Mouse (Mus musculus): ENCODE measurements around the gene Kif27.

Kif27 gene

DNA sequence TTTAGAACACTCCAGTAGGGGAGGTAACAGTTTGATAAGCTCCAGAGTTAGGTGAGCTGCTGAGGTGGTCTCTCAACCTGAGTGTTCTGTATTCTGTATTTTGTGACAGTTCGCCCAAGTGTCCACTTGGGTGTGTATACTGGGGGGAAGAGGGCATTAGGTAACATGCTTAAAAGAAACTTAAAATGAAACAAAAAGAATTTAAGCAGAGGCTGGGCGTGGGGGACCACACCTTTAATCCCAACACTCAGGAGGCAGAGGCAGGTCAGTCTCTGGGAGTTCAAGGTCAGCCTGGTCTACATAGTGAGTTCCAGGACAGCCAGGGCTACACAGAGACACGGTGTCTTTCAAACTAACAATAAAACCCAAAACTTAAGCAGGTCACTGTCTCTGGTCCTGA, 78.4 kb downstream of the Kif27 start:
- DNase-seq (ENCODE audit: low spot score in 2 of 2): no peak

DNA sequence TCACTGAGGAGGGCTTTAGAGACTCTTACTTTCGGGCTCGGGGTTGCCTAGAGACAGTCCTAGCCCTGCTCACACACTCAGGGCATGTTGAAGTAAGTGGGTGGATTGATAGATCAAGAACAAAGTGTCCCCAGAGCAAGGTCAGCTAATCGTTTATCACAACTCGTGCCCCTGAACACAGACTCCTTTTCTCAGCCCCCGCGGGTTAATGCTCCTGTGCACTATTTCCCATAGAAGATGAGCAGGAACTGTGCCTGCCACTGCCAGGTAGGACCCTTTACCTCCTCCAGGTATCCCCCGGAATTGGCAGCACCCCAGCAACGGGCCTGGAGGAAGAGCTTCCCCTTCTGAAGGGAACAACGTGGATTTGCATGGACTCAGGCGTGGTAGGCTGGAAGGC, 82.7 kb downstream of the Kif27 start:
- DNase-seq (ENCODE audit: low spot score in 2 of 2): no peak

DNA sequence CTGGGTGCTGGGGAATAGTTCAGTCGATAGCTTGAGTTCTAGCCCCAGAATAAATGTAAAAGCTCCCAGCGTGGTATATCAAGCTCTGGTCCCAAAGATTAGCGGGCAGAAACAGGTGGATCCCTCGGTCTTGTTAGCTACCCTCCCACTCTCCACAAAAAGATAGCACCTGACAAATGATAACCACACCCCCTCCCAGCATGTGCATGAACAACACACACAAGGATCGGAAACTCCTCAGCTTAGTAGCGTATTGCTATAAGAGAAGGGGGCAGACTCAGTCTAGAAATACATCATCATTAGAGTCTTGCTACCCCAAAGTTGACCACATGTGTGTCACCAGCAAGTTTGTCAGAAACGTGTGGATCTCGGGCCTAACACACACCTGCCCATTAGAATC, 83.3 kb downstream of the Kif27 start, which contains the start of gene Gkap1:
TSS of gene Gkap1 (minus strand) at position 101 of the 400 bp plus-strand sequence.
- DNase-seq (ENCODE audit: low spot score in 2 of 2): no peak

DNA sequence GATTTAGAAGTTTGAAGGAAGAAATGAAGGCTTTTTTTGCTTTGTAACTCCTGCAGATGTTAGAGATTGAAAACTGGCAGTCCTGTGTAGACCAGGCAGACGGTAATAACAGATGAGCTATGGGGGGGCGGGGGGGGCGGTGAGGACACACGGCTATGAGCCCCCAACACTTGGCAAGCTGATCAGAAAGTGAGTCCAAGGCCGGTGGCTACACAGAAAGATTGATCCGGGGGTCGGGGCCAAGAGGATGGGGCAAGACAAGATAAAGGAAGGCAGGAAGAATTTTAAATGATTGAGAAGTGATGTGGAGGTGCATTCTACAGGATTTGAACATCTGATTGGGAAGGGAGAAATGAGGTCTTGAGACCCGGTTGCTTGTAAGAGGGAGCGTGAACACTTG, 83.8 kb downstream of the Kif27 start:
- no peak for DNase-seq (ENCODE audit: low spot score in 2 of 2)

DNA sequence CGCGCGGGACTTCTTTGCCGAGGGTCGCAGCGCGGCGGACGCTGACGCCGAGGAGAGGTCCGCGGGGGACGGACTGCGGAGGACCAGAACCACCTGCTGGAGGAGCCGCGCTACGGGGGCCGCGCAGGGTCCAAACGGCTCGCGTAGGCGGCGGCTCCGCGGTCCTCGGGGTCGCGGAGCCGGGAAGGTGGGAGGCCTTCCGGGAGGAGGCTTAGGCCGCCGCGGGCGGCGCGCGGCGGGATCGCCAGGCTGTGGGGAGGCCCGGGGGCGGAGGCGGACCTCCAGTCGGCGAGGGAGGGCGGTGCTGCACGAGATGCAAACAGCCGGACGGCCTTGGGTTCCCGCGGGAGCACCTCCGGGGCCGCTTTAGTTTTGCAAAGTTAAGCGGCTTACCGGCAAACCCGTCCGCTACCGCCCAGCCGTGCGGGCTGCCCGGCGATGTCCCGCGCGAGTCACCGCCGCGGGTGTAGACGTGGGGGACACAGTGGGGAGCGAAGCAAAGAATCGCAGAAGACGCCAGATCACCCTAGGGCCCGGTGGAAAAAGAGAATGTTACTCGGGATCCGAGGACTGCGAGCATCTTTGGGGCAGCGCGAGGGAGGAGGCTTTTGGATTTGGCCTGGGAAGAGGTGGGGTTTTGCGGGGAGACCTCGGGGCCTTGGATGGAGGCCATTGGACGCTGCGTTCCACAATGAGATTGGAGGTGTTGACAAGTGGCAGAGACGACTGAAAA, 84.5 kb downstream of the Kif27 start:
- DNase-seq (ENCODE audit: low spot score in 2 of 2): peak; percentile 26 to 51

DNA sequence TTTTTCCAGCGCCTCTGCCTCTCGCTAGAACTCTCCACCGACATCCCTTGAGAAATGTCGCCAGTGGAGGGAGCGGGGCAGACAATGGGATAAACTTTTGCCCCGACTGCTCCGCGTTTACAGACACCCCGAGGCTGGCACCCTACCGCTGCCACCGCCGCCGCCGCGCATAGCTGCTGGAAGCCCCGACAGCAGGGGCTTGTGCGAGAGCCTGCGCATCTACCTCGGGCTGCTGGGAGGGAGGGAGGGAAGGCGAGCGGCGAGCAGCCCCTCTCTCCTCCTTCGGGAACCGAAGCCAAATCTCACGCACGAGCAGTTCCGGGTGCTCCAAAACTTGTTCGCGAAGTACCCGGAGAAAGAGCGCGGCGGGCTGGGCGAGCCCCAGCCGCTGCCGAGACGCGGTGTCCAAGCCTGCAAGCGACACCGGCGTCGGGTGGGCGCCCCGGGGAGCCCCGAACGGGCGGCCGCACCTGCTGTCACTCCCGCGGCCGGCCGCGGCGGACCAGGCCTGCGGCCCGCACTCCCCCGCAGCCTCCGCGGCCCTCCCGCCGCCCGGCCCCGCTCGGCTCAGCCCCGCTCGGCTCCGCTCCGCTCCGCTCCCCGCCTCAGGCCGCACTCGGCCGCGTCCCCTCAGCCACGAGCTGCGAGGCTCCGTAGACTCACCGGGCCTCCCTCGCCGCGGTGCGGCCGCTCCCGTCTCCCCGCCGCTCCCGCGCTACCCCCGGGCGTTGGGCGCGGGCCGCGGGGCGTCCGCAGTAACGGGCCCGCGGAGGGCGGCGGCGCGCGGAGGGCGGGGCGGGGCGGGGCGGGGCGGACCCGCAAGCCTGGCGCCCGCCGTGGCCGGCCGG, 85.3 kb downstream of the Kif27 start:
- DNase-seq (ENCODE audit: low spot score in 2 of 2): peak; percentile 11 to 33

DNA sequence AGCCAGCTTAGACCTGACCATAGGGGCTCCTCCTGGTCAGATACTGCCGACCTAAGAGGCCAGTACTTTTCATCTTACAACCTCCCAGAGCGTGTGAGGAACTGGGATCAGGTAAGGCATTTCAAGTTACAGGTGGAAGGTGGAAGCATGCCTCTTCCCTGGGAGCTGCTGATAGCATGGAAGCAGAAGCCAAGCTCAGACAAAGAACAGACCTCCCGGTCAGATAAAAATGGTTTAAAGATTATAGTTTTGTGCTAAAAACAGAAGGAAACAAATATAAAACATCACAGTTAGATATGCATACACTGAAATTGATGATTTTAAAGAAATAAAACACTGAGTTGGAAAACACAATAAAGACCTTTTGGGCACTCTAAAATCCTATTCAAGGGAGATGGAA, 92.1 kb downstream of the Kif27 start:
- no peak for DNase-seq (ENCODE audit: low spot score in 2 of 2)

DNA sequence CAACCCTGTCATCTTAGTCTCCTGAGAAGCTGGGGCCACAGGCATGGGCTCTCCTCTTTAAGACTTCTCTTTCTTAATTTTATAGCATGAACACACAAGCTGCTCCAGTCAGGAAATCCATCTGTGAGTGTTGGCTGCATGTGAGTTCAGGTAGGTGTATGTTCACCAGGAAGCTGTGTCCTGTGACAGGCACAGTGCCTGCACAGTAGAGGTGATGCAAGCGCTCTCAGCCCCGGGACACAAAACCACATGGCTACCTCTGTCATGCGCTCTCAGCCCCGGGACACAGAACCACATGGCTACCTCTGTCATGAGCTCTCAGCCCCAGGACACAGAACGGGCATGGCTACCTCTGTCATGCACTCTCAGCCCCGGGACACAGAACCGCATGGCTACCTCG, 95.4 kb downstream of the Kif27 start:
- DNase-seq (ENCODE audit: low spot score in 2 of 2): no peak

DNA sequence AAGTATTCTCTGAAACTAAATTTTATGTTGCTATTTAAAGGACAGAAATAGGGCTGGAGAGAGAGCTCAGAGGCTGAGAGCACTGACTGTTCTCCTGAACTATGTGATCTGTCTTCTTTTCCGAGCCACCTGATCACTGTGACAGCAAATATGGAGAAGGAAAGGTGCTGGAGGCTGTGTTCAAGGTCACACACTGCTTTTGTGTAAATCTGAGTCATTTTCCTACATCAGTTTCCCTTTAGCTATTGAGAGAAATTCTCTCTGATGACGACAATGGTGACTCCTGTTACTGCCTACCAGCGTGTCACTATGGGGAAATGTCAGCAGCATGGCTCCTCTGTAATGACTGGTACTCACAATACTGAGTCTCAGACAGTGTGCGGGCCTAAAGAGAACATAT, 97.2 kb downstream of the Kif27 start:
- no peak for DNase-seq (ENCODE audit: low spot score in 2 of 2)

DNA sequence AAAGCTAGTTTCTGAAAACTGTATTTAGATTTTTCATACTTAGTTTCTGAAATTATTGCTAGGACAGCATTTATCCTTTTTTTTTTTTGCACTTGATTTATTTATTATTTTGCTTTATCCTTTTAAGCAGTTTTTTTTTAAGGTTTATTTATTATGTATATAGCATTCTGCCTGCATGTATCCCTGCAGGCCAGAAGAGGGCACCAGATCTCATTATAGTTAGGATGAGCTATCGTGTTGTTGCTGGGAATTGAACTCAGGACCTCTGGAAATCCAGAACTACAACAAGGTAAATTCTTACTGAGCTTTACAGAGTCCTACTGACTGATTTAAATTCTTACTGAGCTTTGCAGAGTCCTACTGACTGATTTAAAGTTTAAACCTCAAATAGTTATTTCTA, 105.7 kb downstream of the Kif27 start:
- DNase-seq (ENCODE audit: low spot score in 2 of 2): no peak

DNA sequence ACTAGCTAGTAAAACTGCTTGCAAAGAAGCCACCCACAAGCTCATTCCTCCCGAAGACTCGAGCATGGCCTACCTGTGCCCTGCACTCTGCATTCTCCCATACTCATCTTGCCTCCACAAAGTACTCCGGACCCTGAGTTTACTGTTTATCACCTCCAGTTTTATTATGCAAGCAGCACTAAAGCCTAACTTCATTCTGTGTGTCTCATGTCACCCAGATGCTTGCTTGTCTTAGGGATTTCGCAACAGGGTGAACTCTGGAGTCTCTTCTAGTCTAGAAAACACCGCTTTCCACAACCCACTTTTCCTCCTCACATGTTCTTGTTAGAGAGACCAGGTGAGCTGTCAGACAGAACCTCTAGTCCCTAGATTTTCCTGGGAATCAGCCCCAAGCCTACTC, 110.0 kb downstream of the Kif27 start:
- no peak for DNase-seq (ENCODE audit: low spot score in 2 of 2)
